Mouse (Mus musculus): ENCODE results near the gene Kctd2. TPM values are rescaled to one million over a fixed set of nuclear protein-coding genes. Genes with fewer than 3 reads are reported as not detected.

Gene Kctd2
- polyA plus RNA-seq, 1 experiment, result 37.8 TPM

DNA sequence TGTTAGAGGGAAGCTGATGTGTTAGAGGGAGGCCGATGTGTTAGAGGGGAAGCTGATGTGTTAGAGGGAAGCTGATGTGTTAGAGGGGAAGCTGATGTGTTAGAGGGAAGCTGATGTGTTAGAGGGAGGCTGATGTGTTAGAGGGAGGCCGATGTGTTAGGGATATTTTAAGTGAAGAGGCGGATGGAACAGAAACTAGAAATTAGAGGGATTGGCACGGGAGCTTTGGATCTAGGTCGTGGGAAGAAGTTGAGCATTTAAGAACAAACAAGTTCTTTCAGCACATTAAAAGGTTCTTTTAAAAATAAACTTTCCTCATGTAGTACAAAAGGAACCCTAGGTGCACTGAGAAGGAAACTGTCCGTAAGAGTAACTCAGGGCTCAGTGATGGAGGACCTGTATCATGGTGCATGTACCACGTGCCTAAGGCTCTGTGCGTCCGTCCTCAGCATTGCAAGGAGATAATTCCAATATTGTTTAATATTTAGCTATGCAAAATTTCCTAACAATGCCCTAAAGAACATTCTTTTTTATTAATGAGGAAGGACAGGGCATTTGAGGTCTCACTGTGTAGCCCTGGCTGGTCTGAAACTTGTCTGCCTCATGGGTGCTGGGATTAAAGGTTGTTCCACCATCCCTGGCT lies 58.5 kb downstream of the Kctd2 start:
- 83% methylated on average over 9 of the region's 9 CpGs for WGBS
- H3K27me3 ChIP-seq (replicated peaks; ENCODE audit: control insufficient read depth, insufficient read depth, low read length), result no peaks in the 10 kb centered on the region
- TF ChIP-seq CTCF (conservative IDR thresholded peaks at IDR 0.05; ENCODE audit: insufficient read depth, insufficient read length, low read depth, low read length) (no peak), POLR2A (IDR thresholded peaks at IDR 0.05; ENCODE audit: low read depth, low read length) (no peak)
- H3K36me3 ChIP-seq (ENCODE audit: control insufficient read depth, insufficient read depth, low read length), result no peaks in the 10 kb centered on the region
- peaks cover 11% of the 10 kb centered on the region for H3K4me1 ChIP-seq (ENCODE audit: control insufficient read depth, insufficient read depth, low read length)
- no peak for DNase-seq
- no peak overlapping the region for H3K27ac ChIP-seq (ENCODE audit: insufficient read depth, low read depth, low read length)
- H3K4me3 ChIP-seq (ENCODE audit: insufficient read depth, low read depth, low read length), result no peak overlapping the region

Other genes starting within 250 kb of the Kctd2 start
- gene Tmem104, start 232.6 kb upstream of the Kctd2 start, polyA plus RNA-seq (2012; rRNA removed), result 13.0 and 14.8 TPM in 2 replicates
- gene Nat9, start 232.3 kb upstream of the Kctd2 start, polyA plus RNA-seq (2012; rRNA removed), result 32.4 and 35.3 TPM in 2 replicates
- 0.34 and 0.42 TPM in 2 replicates for gene Grin2c, start 152.9 kb upstream of the Kctd2 start, polyA plus RNA-seq (2012; rRNA removed)
- gene Fdxr, start 143.1 kb upstream of the Kctd2 start, polyA plus RNA-seq (2012; rRNA removed), result 18.0 and 21.0 TPM in 2 replicates
- 14.0 and 18.1 TPM in 2 replicates for gene Fads6, start 122.5 kb upstream of the Kctd2 start, polyA plus RNA-seq (2012; rRNA removed)
- not detected in 2 replicates for gene Otop2, start 113.0 kb upstream of the Kctd2 start, polyA plus RNA-seq (2012; rRNA removed)
- 0.04 and 0.05 TPM in 2 replicates for gene Ush1g, start 98.1 kb upstream of the Kctd2 start, polyA plus RNA-seq (2012; rRNA removed)
- gene Otop3, start 85.4 kb upstream of the Kctd2 start, polyA plus RNA-seq (2012; rRNA removed), result 0.07 and 0.13 TPM in 2 replicates
- gene Hid1, start 52.4 kb upstream of the Kctd2 start, polyA plus RNA-seq (2012; rRNA removed), result 5.4 and 6.1 TPM in 2 replicates
- 5.3 and 5.6 TPM in 2 replicates for gene Cdr2l, start 38.2 kb upstream of the Kctd2 start, polyA plus RNA-seq (2012; rRNA removed)
- 145 and 146 TPM in 2 replicates for gene Mrpl58, start 16.4 kb upstream of the Kctd2 start, polyA plus RNA-seq (2012; rRNA removed)
- gene Atp5h, start 166 bp upstream of the Kctd2 start, polyA plus RNA-seq (2012; rRNA removed), result 296 and 478 TPM in 2 replicates
- 0.28 and 0.37 TPM in 2 replicates for gene Trim80, start 20.4 kb downstream of the Kctd2 start, polyA plus RNA-seq (2012; rRNA removed)
- gene Slc16a5, start 42.3 kb downstream of the Kctd2 start, polyA plus RNA-seq (2012; rRNA removed), result 31.1 and 42.8 TPM in 2 replicates
- gene Armc7, start 55.5 kb downstream of the Kctd2 start, polyA plus RNA-seq (2012; rRNA removed), result 6.8 and 7.3 TPM in 2 replicates
- gene Nt5c, start 71.7 kb downstream of the Kctd2 start, polyA plus RNA-seq (2012; rRNA removed), result 47.6 and 50.5 TPM in 2 replicates
- 62.9 and 64.9 TPM in 2 replicates for gene Jpt1, start 94.3 kb downstream of the Kctd2 start, polyA plus RNA-seq (2012; rRNA removed)
- gene Sumo2, start 116.1 kb downstream of the Kctd2 start, polyA plus RNA-seq (2012; rRNA removed), result 48.4 and 85.2 TPM in 2 replicates
- 32.9 and 33.5 TPM in 2 replicates for gene Nup85, start 144.3 kb downstream of the Kctd2 start, polyA plus RNA-seq (2012; rRNA removed)
- gene Mrps7, start 183.8 kb downstream of the Kctd2 start, polyA plus RNA-seq (2012; rRNA removed), result 51.7 and 53.1 TPM in 2 replicates
- 16.9 and 17.7 TPM in 2 replicates for gene Gga3, start 183.9 kb downstream of the Kctd2 start, polyA plus RNA-seq (2012; rRNA removed)
- gene Mif4gd, start 192.8 kb downstream of the Kctd2 start, polyA plus RNA-seq (2012; rRNA removed), result 138 and 144 TPM in 2 replicates
- gene Slc25a19, start 208.2 kb downstream of the Kctd2 start, polyA plus RNA-seq (2012; rRNA removed), result 144 and 172 TPM in 2 replicates